Mouse (Mus musculus) adrenal gland, adult 18-20 months (tissue): ENCODE measurements around the gene 4930550L24Rik. TPM values are rescaled to one million over a fixed set of nuclear protein-coding genes. Genes with fewer than 3 reads are reported as not detected.

Source experiments
- DNase-seq, 2 experiments: peaks; one replicate each; pipeline ENCODE4 v3.0.0; 2021 to 2022; ENCODE audit warnings: low spot score in 2 of 2
- long read RNA-seq, 2 experiments: library from polyadenylated mRNA; stranded (forward); transcript quantifications; one replicate each; pipeline ENCODE4 v2.0.0; 2021
- total RNA-seq, 2 experiments: library from RNA; stranded (reverse); gene quantifications; 1 replicate in 1 of 2; 2 replicates in 1 of 2; pipeline ENCODE4 v1.2.3; 2021

4930550L24Rik gene
- not detected for total RNA-seq
- long read RNA-seq, experiment 1 = 0 reads
- long read RNA-seq, experiment 2 = 0 reads

- no peak for DNase-seq
Measured at GRCm38 (mm10) chrX:58909060-58909459, at the start of gene 4930550L24Rik. Gene 4930550L24Rik, plus strand, starts transcription at chrX:58909360.

GRCm38 (mm10) chrX:58900753-58901152, 8.4 kb upstream of the 4930550L24Rik start:
- no peak for DNase-seq

GRCm38 (mm10) chrX:58967969-58968368, 58.8 kb downstream of the 4930550L24Rik start:
- no peak for DNase-seq
